Mouse (Mus musculus): ENCODE measurements around the gene Snx6. TPM values are rescaled to one million over a fixed set of nuclear protein-coding genes. Genes with fewer than 3 reads are reported as not detected.

Gene Snx6
- polyA plus RNA-seq, 1 experiment from 2014 or later: 231 TPM

DNA sequence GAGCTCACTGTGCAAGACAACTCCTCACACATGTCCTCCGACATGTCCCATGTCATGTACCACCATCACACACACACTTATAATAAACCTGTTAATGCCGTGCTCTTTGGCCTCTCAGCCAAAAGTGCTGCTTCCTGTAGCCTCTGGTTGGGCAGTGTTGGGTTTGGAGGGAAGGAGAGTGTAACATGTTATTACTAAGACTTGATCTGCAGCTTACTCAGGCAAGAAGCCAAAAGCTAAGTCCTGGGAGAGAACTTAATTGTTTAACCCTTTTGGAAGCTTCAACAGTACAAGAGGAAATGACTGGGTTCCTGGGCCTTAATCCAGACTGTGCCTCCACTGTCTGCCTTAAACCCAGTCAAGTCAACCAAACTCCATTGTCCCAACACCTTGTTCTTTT, 14.6 kb upstream of the Snx6 start:
- no peaks in the 10 kb centered on the region for H3K36me3 ChIP-seq (ENCODE audit: control insufficient read depth, insufficient read depth, low read length)
- H3K4me3 ChIP-seq (ENCODE audit: low read depth, low read length): no peak overlapping the region
- DNase-seq (ENCODE audit: low spot score) (no peak), ATAC-seq (ENCODE audit: insufficient number of reproducible peaks, low FRiP score, low TSS enrichment, low read depth) (no peak)
- H3K27me3 ChIP-seq (ENCODE audit: control insufficient read depth, insufficient read depth, low read length): no peaks in the 10 kb centered on the region
- H3K27ac ChIP-seq (replicated peaks; ENCODE audit: low read depth, low read length): no peak overlapping the region
- H3K4me1 ChIP-seq (ENCODE audit: control insufficient read depth, insufficient read depth, low read length): no peaks in the 10 kb centered on the region
- H3K9me3 ChIP-seq (ENCODE audit: control insufficient read depth, low read length): no peaks in the 10 kb centered on the region
- H3K9ac ChIP-seq (ENCODE audit: low read length): no peak overlapping the region
- WGBS: 89% methylated on average over 2 of the region's 2 CpGs
- H3K4me2 ChIP-seq (ENCODE audit: low read depth, severe bottlenecking): no peak overlapping the region

DNA sequence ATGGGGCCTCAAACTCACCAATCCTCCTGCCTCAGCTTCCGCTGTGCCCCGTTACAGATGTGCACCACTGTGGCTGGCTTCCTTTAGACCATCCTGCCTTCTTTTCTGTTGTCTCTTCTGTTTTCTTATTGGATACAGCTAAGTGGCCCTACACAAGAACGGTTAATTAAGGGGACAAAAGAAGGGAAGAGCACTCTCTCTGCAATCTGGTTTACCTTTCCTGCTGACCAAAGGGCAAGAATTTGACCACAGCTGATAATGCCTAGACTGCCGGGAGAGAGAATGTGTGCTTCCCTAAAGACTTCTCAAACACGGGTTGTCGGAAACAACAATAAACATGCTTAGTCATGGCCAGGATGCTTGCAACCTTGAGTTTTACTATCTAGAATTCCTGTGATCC, 12.0 kb upstream of the Snx6 start:
- H3K4me1 ChIP-seq (ENCODE audit: control insufficient read depth, insufficient read depth, low read length): no peaks in the 10 kb centered on the region
- no peak for ATAC-seq (ENCODE audit: insufficient number of reproducible peaks, low FRiP score, low TSS enrichment, low read depth)
- WGBS: 81% methylated on average over 6 of the region's 6 CpGs

DNA sequence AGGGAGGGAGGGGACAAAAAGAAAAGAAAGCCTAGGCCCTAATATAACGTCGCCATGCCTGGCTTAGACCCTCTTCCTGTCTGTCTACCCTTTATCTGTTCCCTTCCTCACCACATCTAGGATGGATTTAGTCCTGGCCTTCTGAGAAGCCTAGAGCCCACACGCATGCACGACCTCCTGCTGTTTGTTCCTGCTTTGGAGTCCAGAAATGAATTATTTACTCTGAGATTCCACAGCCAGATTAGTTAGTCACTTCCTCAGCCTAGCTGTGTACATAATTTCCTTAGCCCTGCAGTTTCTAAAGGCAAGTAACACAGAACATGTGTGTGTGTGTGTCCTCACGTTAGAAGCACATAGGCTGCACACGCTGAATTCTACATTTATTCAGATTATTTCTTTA, 10.6 kb upstream of the Snx6 start:
- no peak for DNase-seq (ENCODE audit: low spot score)
- Histone ChIP-seq H3K36me3 (ENCODE audit: control insufficient read depth, insufficient read depth, low read length) (no peaks in the 10 kb centered on the region), H3K27me3 (ENCODE audit: control insufficient read depth, insufficient read depth, low read length) (no peaks in the 10 kb centered on the region), H3K4me1 (ENCODE audit: control insufficient read depth, insufficient read depth, low read length) (no peaks in the 10 kb centered on the region), H3K27ac (replicated peaks; ENCODE audit: low read depth, low read length) (no peak overlapping the region), H3K9me3 (ENCODE audit: control insufficient read depth, low read length) (no peaks in the 10 kb centered on the region), H3K9ac (ENCODE audit: low read length) (no peak overlapping the region), H3K4me2 (ENCODE audit: low read depth, severe bottlenecking) (no peak overlapping the region), H3K4me3 (ENCODE audit: low read depth, low read length) (no peak overlapping the region)
- no peak for ATAC-seq (ENCODE audit: insufficient number of reproducible peaks, low FRiP score, low TSS enrichment, low read depth)
- WGBS: 71% methylated on average over 6 of the region's 6 CpGs

More for the DNA sequence above, 12.0 kb upstream of the Snx6 start:
- Histone ChIP-seq H3K9ac (ENCODE audit: low read length) (no peak overlapping the region), H3K4me3 (ENCODE audit: low read depth, low read length) (no peak overlapping the region), H3K9me3 (ENCODE audit: control insufficient read depth, low read length) (no peaks in the 10 kb centered on the region), H3K36me3 (ENCODE audit: control insufficient read depth, insufficient read depth, low read length) (no peaks in the 10 kb centered on the region), H3K27ac (replicated peaks; ENCODE audit: low read depth, low read length) (no peak overlapping the region), H3K27me3 (ENCODE audit: control insufficient read depth, insufficient read depth, low read length) (no peaks in the 10 kb centered on the region), H3K4me2 (ENCODE audit: low read depth, severe bottlenecking) (no peak overlapping the region)
- no peak for DNase-seq (ENCODE audit: low spot score)

DNA sequence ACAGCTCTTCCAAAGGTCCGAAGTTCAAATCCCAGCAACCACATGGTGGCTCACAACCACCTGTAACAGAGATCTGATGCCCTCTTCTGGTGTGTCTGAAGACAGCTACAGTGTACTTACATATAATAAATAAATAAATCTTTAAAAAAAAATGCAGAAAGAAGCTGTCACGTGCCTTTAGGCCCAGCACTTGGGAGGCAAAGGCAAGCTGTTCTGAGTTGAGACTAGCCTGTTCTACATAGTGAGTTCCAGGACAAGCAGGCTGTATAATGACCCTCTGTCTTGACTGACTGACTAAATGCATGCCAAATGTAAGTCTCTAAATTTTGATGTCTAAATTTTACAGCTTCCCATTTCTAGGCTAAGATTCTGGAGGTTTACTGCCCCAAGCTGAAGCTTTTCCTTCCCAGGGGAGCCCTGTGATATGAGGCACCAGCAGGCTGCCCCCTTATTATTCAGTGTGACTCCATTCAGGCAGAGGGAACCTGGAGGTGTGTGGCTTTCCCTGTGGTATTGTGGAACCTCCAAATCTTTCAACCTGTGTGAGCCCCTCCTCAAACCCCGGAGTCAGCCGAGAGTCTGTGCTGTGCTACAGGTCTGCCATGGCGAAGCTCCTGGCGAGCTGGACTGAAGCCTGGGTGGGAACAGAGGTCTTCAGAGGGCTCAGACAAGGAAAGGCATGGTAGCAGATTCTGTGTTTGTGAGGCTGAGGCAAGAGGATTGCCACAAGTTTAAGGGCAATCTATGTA, 9.9 kb upstream of the Snx6 start:
- DNase-seq (ENCODE audit: low spot score) (no peak), ATAC-seq (ENCODE audit: insufficient number of reproducible peaks, low FRiP score, low TSS enrichment, low read depth) (no peak)
- no peak overlapping the region for H3K27ac ChIP-seq (replicated peaks; ENCODE audit: low read depth, low read length)
- no peak overlapping the region for H3K9ac ChIP-seq (ENCODE audit: low read length)
- H3K9me3 ChIP-seq (ENCODE audit: control insufficient read depth, low read length): no peaks in the 10 kb centered on the region
- H3K36me3 ChIP-seq (ENCODE audit: control insufficient read depth, insufficient read depth, low read length): no peaks in the 10 kb centered on the region
- H3K4me1 ChIP-seq (ENCODE audit: control insufficient read depth, insufficient read depth, low read length): no peaks in the 10 kb centered on the region
- no peak overlapping the region for H3K4me2 ChIP-seq (ENCODE audit: low read depth, severe bottlenecking)
- WGBS: 71% methylated on average over 6 of the region's 6 CpGs
- H3K4me3 ChIP-seq (ENCODE audit: low read depth, low read length): no peak overlapping the region
- H3K27me3 ChIP-seq (ENCODE audit: control insufficient read depth, insufficient read depth, low read length): no peaks in the 10 kb centered on the region

DNA sequence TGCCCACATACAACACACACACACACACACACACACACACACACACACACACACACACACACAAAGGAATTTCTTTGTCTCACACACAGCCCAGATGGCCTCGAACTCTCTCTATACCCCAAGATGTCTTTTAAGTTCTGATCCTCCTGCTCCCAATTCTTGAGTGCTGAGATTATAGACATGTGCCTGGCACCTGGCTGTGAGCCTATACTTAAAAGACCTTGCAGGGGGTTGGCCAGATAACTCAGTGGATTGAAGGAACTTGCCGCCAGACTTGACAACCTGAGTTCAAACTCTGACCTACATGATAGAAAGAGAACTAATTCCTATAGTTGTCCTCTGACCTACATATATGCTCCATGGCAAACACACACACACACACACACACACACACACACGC, 8.0 kb upstream of the Snx6 start:
- ATAC-seq (ENCODE audit: insufficient number of reproducible peaks, low FRiP score, low TSS enrichment, low read depth): no peak
- DNase-seq (ENCODE audit: low spot score): no peak
- Histone ChIP-seq H3K9ac (ENCODE audit: low read length) (no peak overlapping the region), H3K4me2 (ENCODE audit: low read depth, severe bottlenecking) (no peak overlapping the region), H3K4me3 (ENCODE audit: low read depth, low read length) (no peak overlapping the region), H3K9me3 (ENCODE audit: control insufficient read depth, low read length) (no peaks in the 10 kb centered on the region), H3K27me3 (ENCODE audit: control insufficient read depth, insufficient read depth, low read length) (no peaks in the 10 kb centered on the region), H3K27ac (replicated peaks; ENCODE audit: low read depth, low read length) (no peak overlapping the region), H3K4me1 (ENCODE audit: control insufficient read depth, insufficient read depth, low read length) (no peaks in the 10 kb centered on the region), H3K36me3 (ENCODE audit: control insufficient read depth, insufficient read depth, low read length) (no peaks in the 10 kb centered on the region)
- WGBS: 81% methylated on average over 3 of the region's 3 CpGs

DNA sequence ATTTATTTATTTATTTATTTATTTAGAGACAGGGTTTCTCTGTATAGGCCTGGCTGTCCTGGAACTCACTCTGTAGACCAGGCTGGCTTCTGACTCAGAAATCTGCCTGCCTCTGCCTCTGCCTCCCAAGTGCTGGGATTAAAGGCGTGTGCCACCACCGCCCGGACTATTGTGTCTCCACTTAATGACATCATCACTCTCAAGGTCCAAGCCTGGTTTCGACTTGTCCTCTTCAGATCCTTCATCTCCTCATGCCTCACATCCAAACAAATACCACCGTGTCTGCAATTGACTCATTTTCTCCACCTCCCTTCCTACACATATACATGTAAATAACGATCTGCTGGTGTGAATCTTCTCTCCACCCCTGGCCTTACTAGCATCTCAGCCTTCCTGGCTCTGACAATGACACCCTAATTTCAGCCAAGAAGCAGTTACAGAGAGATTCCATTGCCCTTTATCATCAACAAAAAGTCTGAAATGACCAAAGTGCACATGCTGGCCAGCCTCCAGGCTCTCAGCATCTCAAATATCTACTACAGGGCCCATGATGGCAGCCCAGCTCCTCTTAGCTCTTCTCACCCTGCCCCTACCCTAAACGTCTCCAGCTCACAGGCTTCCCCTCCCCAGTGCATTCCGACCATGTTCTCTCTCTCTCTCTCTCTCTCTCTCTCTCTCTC, 1.2 kb upstream of the Snx6 start:
- Histone ChIP-seq H3K27ac (replicated peaks; ENCODE audit: low read depth, low read length) (no peak overlapping the region), H3K36me3 (ENCODE audit: control insufficient read depth, insufficient read depth, low read length) (no peaks in the 10 kb centered on the region), H3K4me2 (ENCODE audit: low read depth, severe bottlenecking) (no peak overlapping the region), H3K4me1 (ENCODE audit: control insufficient read depth, insufficient read depth, low read length) (peaks cover 12% of the 10 kb centered on the region; the same call in 1 of the 2 replicates), H3K27me3 (ENCODE audit: control insufficient read depth, insufficient read depth, low read length) (no peaks in the 10 kb centered on the region), H3K9ac (ENCODE audit: low read length) (no peak overlapping the region), H3K4me3 (ENCODE audit: low read depth, low read length) (no peak overlapping the region), H3K9me3 (ENCODE audit: control insufficient read depth, low read length) (no peaks in the 10 kb centered on the region)
- no peak for ATAC-seq (ENCODE audit: insufficient number of reproducible peaks, low FRiP score, low TSS enrichment, low read depth)
- no peak for DNase-seq (ENCODE audit: low spot score)
- WGBS: 86% methylated on average over 8 of the region's 8 CpGs

DNA sequence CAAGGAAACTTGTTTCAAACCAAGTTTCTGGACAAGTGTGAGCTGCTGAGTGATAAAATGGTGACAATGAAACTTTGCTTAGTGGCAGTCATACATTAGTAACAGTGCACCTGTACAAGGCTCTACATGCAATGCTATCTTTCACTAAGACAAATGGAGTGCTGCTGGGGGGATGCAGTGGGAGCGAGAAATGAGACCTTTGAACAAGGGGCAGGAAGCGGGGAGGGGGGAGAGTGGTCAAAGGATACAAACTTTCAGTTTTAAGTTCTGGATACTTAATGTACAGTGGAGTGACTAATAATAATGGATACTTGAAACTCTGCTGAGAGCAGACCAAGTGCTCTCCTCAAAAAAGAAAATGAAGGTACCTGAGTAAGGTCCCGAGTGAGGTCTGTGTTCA, 1.1 kb downstream of the Snx6 start:
- ATAC-seq (ENCODE audit: insufficient number of reproducible peaks, low FRiP score, low TSS enrichment, low read depth) (no peak), DNase-seq (ENCODE audit: low spot score) (no peak)
- no peaks in the 10 kb centered on the region for H3K9me3 ChIP-seq (ENCODE audit: control insufficient read depth, low read length)
- peaks cover 26% of the 10 kb centered on the region for H3K4me1 ChIP-seq (ENCODE audit: control insufficient read depth, insufficient read depth, low read length)
- H3K36me3 ChIP-seq (ENCODE audit: control insufficient read depth, insufficient read depth, low read length): no peaks in the 10 kb centered on the region
- WGBS: 32% methylated on average over 3 of the region's 3 CpGs
- no peak overlapping the region for H3K9ac ChIP-seq (ENCODE audit: low read length)
- peak overlapping the region; percentile 66 for H3K4me3 ChIP-seq (ENCODE audit: low read depth, low read length)
- H3K27ac ChIP-seq (replicated peaks; ENCODE audit: low read depth, low read length): no peak overlapping the region
- no peaks in the 10 kb centered on the region for H3K27me3 ChIP-seq (ENCODE audit: control insufficient read depth, insufficient read depth, low read length)
- peak overlapping the region; percentile 53 for H3K4me2 ChIP-seq (ENCODE audit: low read depth, severe bottlenecking)

DNA sequence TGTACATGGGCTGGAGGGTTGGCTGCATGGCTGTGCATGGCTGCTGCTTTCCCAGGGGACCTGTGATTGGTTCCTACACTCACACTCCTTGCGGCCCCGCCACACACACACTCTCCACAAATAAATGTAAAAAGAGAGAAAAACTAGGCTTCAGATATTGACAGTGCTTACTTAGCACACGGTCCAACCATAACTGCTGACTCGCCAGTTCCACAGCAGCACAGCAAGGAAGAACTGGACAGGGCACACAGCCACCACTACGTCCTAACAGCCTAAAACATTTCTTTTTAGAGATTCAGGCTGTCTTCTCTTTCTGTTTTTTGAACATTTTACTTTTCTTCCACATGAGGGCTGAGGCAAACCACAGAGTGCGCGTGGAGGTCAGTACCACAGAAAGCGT, 4.0 kb downstream of the Snx6 start:
- DNase-seq (ENCODE audit: low spot score) (no peak), ATAC-seq (ENCODE audit: insufficient number of reproducible peaks, low FRiP score, low TSS enrichment, low read depth) (no peak)
- no peaks in the 10 kb centered on the region for H3K36me3 ChIP-seq (ENCODE audit: control insufficient read depth, insufficient read depth, low read length)
- no peak overlapping the region for H3K9ac ChIP-seq (ENCODE audit: low read length)
- H3K27ac ChIP-seq (replicated peaks; ENCODE audit: low read depth, low read length): no peak overlapping the region
- H3K27me3 ChIP-seq (ENCODE audit: control insufficient read depth, insufficient read depth, low read length): no peaks in the 10 kb centered on the region
- H3K4me2 ChIP-seq (ENCODE audit: low read depth, severe bottlenecking): no peak overlapping the region
- no peak overlapping the region for H3K4me3 ChIP-seq (ENCODE audit: low read depth, low read length)
- peaks cover 31% of the 10 kb centered on the region for H3K4me1 ChIP-seq (ENCODE audit: control insufficient read depth, insufficient read depth, low read length)
- H3K9me3 ChIP-seq (ENCODE audit: control insufficient read depth, low read length): no peaks in the 10 kb centered on the region
- whole genome bisulfite sequencing: 94% methylated on average over 8 of the region's 8 CpGs
